Mouse (Mus musculus) brain, adult 2 months (tissue): ENCODE data around the gene Igfbp5.

Source experiments
- DNase-seq: peaks from one replicate; pipeline ENCODE4 v3.0.0; 2011; ENCODE audit warnings: low read depth, low spot score

Igfbp5 gene

GRCm38 (mm10) chr1:72869275-72869674 is 5.4 kb downstream of the Igfbp5 start:
- no peak for DNase-seq

DNA sequence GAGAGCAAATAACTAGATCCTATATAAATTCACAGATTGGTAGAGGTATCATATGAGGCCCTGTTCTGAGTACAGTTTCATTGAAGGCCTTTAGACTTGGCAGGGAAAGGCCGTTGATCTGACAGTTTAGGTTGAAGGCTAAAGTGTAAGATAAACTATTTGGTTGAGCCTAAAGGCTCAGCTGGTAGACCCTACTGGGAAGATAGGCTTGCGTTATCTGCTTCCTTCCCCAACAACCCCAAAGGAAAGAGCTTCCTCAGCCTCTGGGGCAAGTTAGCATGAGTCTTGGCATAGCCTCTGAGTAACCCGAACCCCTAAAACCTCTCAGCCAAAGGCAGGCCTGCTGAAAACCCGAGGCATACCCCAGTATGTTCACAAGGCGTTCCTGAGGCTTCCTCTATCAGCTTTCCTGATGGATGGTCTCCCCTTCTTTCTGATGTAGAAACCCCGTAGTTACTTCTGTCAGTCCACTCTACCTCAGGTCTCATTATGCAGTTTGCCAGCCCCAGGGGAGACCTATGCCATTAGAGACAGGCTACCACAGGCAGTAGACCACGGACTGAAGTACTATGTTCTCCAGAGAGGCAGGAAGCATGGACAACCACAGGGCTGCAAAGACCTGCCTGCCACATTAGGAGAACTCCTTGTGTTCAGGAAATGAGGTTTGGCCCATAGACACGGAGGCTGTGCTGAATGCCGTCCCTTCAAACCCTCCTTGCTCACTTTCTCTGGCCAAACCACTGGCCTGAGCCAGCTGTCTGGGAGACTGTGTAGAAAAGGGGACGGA is 6.1 kb downstream of the Igfbp5 start:
- no peak for DNase-seq

DNA sequence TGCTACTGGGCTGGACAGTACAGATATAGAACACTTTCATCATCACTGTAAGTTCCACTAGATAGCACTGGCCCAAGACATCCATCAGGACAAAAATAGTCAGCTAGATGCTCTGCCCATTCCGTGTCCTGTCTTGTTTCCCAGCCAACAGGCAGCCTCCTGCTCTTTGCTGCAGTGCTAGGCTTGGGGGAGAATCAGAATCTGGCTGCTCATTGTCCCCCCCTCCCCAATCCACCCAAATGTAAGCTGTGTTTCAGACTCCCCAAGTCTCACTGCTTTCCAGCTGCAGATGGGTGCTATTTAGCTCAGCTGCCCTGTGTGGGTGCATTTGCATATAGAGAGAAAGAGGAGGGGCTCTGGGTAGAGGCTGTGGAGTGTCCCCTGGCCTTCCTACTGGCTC is 7.3 kb downstream of the Igfbp5 start:
- DNase-seq, result peak; percentile 24

- no peak for DNase-seq
These were observed 8.3 kb downstream of the Igfbp5 start for GRCm38 (mm10) chr1:72866417-72866816.

DNA sequence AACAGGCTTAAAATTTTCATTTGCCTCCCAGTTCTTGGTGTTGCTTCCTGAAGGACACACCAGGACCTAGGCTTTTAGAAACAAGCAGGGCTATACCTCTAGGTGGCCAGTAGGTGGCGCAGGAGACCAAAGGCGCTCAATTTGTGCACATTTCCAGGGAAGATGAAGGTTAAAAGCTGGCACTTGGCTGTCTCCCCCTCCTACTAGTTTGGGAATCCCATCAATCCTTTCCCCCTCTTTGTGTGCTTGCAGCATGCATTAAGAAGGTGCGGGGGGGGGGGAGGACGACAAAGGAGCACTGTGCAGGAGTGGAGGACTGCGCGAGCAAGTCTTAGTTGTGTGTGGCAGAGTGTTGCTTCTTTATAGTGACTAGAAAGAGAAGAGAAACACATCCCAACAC is 8.8 kb downstream of the Igfbp5 start:
- DNase-seq, result peak; percentile 88

DNA sequence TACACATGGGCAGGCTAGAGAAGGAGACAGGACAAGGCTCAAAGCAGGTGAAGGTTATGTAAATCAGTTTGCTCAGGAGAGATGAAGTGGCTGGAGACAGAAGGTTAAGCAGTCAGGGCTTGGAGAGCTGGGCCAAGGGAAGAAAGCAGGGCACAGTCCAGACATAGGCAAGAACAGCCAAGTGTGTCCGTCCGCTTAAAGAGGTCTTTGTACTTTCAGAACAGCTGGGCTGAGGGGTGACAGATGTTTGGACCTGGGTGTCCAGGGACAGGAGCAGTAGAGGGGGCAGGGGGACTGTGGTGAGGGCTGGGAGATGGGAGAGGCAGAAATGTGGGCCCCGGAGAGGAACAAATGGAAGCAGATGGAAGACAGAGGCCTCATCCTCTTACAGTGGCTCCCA is 10.4 kb downstream of the Igfbp5 start:
- no peak for DNase-seq

GRCm38 (mm10) chr1:72863692-72864091 is 11.0 kb downstream of the Igfbp5 start:
- DNase-seq, result no peak

GRCm38 (mm10) chr1:72862248-72862647 is 12.4 kb downstream of the Igfbp5 start:
- no peak for DNase-seq

- no peak for DNase-seq
These were observed 13.0 kb downstream of the Igfbp5 start for GRCm38 (mm10) chr1:72861702-72862101.

DNA sequence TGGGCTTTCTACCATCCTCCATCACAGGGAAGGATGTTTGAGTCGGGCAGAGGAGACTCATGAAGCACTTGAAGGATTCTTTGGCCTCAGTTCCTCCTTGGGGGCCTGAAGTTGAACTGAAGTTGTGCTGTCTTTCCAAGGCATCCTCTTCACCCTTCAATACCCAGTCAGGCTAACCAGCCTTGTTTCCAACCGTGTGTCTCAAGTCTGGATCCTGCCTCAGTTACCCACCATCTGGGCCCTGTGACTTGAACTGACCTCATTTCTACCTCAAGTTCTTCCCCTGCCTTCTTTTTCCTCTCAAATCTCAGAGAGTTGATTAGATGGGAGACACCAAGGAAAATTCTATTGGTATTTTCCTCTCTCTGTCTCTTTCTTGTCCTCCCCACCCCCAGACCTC is 14.2 kb downstream of the Igfbp5 start:
- no peak for DNase-seq

DNA sequence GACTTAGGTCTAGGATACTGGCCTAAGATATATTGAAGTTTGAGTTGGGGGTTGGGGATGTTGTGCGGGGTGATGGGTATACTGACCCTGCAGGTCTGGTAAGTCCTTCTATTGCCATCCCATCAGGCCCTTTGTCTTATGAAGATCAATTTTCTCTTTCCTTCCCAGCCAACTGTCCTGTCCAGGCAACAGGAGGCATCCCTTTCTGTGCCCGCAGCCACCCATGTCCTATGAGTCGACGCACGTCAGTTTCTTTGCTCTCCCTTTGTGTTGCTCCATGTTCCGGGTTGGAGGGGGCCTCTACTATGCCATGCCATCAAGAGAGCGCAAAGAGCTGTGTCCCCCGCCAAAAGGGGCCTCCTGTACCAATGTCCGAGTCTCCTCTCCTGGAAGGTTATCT is 14.7 kb downstream of the Igfbp5 start:
- DNase-seq, result no peak

DNA sequence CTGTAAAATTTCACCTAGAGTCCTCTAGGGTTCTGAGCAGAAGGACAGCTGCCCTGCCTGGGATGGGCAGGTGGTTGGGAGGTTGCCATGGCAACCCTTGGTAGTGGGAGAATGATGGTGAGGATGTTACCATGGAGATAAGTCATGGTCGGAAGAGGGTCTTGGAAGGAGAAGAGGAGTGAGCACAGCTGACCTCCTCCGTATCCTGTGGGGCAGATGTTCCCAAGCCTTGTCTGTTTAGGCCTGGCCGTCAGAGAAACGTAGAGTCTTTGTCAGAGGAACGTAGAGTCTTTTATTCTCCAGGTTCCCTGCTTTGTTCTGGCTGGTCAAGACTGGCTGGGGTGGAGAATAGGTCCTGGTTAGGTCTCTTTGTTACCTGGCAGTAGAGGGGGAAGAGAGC is 15.8 kb downstream of the Igfbp5 start:
- DNase-seq, result no peak

DNA sequence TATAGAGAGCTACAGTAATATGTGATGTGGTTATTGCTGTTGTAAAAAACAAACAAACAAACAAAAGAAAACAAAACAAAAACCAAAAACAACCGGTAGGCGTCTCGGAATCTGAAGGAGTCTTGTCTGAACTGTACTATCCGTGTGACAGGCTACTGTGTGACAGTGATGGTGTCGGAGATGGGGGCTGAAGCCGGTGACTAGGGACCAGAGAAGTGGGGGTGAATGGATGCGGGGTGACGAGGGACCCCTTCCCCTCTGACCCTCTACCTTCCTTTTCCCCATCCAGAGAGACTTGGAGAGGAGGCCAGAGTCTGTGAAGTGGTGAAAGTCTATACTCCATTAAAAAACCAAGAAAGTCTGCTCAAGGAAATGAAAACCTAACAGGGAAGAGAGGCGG is 16.4 kb downstream of the Igfbp5 start:
- no peak for DNase-seq

- DNase-seq, result no peak
These were observed 17.1 kb downstream of the Igfbp5 start for GRCm38 (mm10) chr1:72857631-72858030.

DNA sequence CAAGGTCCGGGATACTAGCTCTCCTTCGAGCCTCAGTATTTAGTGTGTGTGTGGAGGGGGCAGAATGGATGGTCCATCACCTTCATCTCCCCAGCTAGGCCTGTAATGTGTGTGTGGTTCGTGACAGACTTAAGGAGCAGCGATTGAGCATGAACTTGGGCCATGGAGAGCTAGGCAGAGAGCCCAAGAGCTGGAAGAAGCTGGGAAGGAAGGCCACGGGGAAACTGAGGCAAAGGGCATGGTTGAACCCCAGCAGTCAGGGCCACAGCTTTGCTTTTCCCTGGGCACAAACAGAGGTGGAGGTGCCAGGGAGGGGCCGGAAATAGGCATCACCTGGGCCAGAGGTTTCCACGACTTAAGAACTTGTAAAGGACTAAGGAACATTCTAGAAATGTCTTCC is 17.5 kb downstream of the Igfbp5 start:
- no peak for DNase-seq

DNA sequence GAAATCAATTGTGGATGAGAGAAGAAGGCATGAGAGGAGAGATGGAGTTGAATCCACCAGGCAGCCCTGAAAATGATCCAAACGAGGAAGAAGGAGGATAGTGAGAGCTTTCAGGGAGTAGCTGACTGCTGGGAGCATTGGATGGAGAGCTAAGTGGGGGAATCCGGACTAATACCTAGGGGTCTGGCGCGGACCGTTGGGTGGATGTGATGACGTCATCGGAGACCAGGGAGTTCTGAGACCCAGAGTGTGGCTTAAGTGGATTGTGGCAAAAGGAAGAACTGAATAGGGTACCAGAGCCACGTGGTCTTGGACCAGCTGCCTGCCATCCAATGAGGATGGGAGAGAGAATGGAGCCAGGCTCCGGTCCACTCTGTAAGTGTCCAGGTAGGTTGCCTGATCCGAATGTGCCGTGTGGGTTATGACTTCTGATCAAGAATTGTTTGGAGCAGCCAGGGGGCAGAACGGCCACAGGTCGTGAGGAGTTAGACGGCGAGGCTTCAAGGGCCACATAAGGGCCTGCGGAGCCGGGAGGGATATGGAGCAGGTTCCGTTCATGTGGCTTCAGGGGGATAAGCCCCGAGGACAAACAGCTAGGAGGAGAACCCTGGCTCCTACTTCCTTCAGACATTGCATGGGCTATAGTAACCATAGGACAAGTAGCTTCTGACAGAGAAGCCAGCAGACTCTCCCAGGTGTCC is 18.3 kb downstream of the Igfbp5 start:
- DNase-seq, result no peak

- DNase-seq, result no peak
These were observed 19.0 kb downstream of the Igfbp5 start for GRCm38 (mm10) chr1:72855729-72856128.

- peak; percentile 60 for DNase-seq
These were observed 20.1 kb downstream of the Igfbp5 start for GRCm38 (mm10) chr1:72854337-72855237.

DNA sequence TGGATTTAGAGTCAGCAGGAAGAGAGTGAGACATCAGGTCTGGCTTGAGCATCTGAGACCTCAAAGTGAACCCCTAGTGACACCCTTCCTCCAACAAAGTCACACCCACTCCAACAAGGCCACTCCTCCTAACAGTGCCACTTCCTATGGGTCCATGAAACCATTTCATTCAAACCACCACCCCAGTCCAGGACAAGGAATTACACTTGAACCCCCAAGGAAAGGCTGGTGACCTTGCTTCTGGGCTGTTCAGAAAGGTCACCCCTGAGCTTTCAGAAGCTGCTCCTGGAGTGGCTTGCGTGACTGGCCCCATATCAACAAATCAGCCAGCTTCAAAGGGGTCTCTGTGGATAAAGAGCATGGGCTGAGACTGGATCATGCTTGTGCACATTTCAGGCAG is 20.9 kb downstream of the Igfbp5 start:
- no peak for DNase-seq

DNA sequence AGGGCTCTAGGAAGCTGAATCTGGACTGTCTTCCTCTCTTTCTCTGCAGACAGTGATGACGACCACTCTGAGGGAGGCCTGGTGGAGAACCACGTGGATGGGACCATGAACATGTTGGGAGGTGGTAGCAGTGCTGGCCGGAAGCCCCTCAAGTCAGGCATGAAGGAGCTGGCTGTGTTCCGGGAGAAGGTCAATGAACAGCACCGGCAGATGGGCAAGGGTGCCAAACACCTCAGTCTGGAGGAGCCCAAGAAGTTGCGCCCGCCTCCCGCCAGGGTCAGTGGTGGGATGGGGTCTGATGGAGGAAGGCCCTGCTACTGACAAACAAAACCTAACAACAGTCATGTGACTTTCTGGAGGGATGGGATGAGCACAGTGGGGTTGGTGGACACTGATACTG is 25.6 kb downstream of the Igfbp5 start:
- no peak for DNase-seq

DNA sequence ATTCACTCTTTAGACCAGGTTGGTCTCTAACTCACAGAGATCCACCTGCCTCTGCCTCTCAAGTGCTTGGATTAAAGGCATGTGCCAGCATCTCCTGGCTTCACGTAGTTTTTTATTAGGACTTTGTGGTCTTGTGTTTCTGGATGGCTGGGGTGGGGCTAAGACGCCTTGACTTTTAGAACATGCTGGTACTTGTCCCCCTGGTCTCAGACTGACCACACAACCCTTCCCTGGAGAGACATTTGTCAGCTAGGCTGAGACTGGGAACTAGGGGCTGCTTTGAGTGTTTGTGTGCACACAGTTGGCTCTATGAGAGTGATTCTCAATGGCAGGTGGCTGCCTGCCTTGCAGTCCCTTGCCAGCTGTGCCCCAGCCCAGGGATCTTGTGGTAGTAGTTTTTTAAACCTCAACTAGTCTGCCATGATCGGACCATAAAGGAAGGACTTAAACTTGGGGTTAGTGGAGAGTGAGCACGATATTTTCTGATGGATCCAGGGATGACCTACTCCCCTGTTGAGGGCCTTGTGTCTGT is 26.8 kb downstream of the Igfbp5 start:
- DNase-seq, result no peak

DNA sequence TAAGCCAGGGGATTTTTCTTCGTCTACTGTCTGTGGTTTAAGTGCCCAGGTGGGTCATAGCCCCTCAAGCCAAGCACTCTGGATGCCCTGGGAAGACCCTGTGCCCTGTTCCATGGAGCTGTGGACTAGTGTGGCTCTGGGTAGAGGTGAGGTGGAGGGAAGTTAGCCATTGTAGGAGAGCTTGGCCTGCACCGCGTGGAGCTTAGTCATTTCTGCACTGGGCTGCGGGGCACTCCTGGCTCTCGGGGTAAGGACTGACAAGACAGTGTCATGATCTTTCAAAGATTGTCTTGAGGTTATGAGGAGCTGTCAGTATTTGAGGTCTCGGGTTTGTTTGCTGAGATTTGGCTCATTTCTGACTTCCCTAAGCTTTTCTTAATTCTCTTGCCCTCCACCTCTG is 30.0 kb downstream of the Igfbp5 start:
- DNase-seq, result no peak
